Mouse (Mus musculus) cerebellum, adult 2 months (tissue): ENCODE data around the gene Ppp1r12c.

Source experiments
- CTCF ChIP-seq: fragments of 200-500 bp; IDR thresholded peaks from 2 replicates; pipeline ENCODE4 v1.5.1; 2011; ENCODE audit warnings: low read depth, mild to moderate bottlenecking, control low read depth, low read length, moderate library complexity, borderline replicate concordance; ENCODE audit not compliant: insufficient read depth
- POLR2A ChIP-seq: fragments of 200-500 bp; IDR thresholded peaks from 2 replicates; pipeline ENCODE4 v1.6.1; 2011; ENCODE audit warnings: low read length, control low read depth, borderline replicate concordance; ENCODE audit not compliant: insufficient read depth

- TF ChIP-seq CTCF (no peak), POLR2A (no peak)
These were observed 22.6 kb downstream of the Ppp1r12c start for GRCm38 (mm10) chr7:4478796-4479291.
